Mouse (Mus musculus): ENCODE measurements around the gene Tbrg1.

Gene Tbrg1

GRCm38 (mm10) chr9:37629941-37630340 is 27.2 kb downstream of the Tbrg1 start:
- no peak for DNase-seq

- no peak for DNase-seq
These were observed 28.5 kb downstream of the Tbrg1 start for GRCm38 (mm10) chr9:37628581-37628980.

GRCm38 (mm10) chr9:37627263-37627662 is 29.8 kb downstream of the Tbrg1 start:
- DNase-seq, result no peak

- DNase-seq, result peak; percentile 21 to 27
These were observed 31.0 kb downstream of the Tbrg1 start for GRCm38 (mm10) chr9:37626103-37626567.

GRCm38 (mm10) chr9:37625641-37626040 is 31.5 kb downstream of the Tbrg1 start:
- DNase-seq, result peak; percentile 67 to 70

GRCm38 (mm10) chr9:37625129-37625528 is 32.0 kb downstream of the Tbrg1 start:
- DNase-seq, result no peak

- DNase-seq, result no peak
These were observed 32.6 kb downstream of the Tbrg1 start for GRCm38 (mm10) chr9:37624502-37624901.

- DNase-seq, result no peak
These were observed 33.1 kb downstream of the Tbrg1 start for GRCm38 (mm10) chr9:37623981-37624380.

GRCm38 (mm10) chr9:37621290-37621689 is 35.8 kb downstream of the Tbrg1 start:
- DNase-seq, result peak; percentile 75 to 79

GRCm38 (mm10) chr9:37616770-37617169 is 40.3 kb downstream of the Tbrg1 start:
- DNase-seq, result peak; percentile 35 to 56

- DNase-seq, result no peak
These were observed 41.9 kb downstream of the Tbrg1 start for GRCm38 (mm10) chr9:37615220-37615619.

GRCm38 (mm10) chr9:37614316-37614715 is 42.8 kb downstream of the Tbrg1 start:
- DNase-seq, result peak in 1 of 2 experiments; percentile 9

- DNase-seq, result no peak
These were observed 43.2 kb downstream of the Tbrg1 start for GRCm38 (mm10) chr9:37613911-37614280.

- peak; percentile 89 to 94 for DNase-seq
These were observed 43.8 kb downstream of the Tbrg1 start, which contains the start of gene Spa17 for GRCm38 (mm10) chr9:37613182-37613910. TSS of gene Spa17 (minus strand) at chr9:37613722.

GRCm38 (mm10) chr9:37609558-37609957 is 47.6 kb downstream of the Tbrg1 start:
- no peak for DNase-seq

GRCm38 (mm10) chr9:37605089-37605488 is 52.0 kb downstream of the Tbrg1 start:
- DNase-seq, result no peak

GRCm38 (mm10) chr9:37600538-37601205 is 56.4 kb downstream of the Tbrg1 start:
- no peak for DNase-seq

All from cerebellum, postnatal 25 days (tissue).